Mouse (Mus musculus) hindbrain, embryonic 13.5 days (tissue): ENCODE measurements around the gene Acat2. TPM values are rescaled to one million over a fixed set of nuclear protein-coding genes. Genes with fewer than 3 reads are reported as not detected.

Experiments
- ATAC-seq: fragments of 200-750 bp; cut with Nextera tagmentation; 2 replicates; pipeline ENCODE4 v1.8.0; 2017; ENCODE audit warnings: moderate TSS enrichment; ENCODE audit not compliant: low FRiP score
- H3K27ac ChIP-seq: fragments of 300-500 bp; sonication (generic); 2 replicates; pipeline ENCODE4 v1.5.1; 2015; ENCODE audit warnings: inconsistent platforms, mild to moderate bottlenecking, moderate library complexity
- H3K27me3 ChIP-seq: fragments of 300-500 bp; sonication (generic); 2 replicates; pipeline ENCODE4 v1.6.1; 2015; ENCODE audit warnings: mild to moderate bottlenecking, inconsistent platforms
- H3K36me3 ChIP-seq: fragments of 300-500 bp; sonication (generic); 2 replicates; pipeline ENCODE4 v1.6.1; 2015; ENCODE audit warnings: mild to moderate bottlenecking, inconsistent platforms
- H3K4me1 ChIP-seq: fragments of 300-500 bp; sonication (generic); replicated peaks from 2 replicates; pipeline ENCODE4 v1.6.1; 2015; ENCODE audit warnings: inconsistent platforms
- H3K4me2 ChIP-seq: fragments of 300-500 bp; sonication (generic); 2 replicates; pipeline ENCODE4 v1.6.1; 2015; ENCODE audit warnings: inconsistent platforms, mild to moderate bottlenecking, moderate library complexity
- H3K4me3 ChIP-seq: fragments of 300-500 bp; sonication (generic); 2 replicates; pipeline ENCODE4 v1.5.1; 2015; ENCODE audit warnings: mild to moderate bottlenecking, inconsistent platforms
- H3K9ac ChIP-seq: fragments of 300-500 bp; sonication (generic); 2 replicates; pipeline ENCODE4 v1.6.1; 2015; ENCODE audit warnings: mild to moderate bottlenecking, inconsistent platforms
- H3K9me3 ChIP-seq: fragments of 300-500 bp; sonication (generic); 2 replicates; pipeline ENCODE4 v1.6.1; 2016; ENCODE audit warnings: inconsistent platforms
- WGBS: fragments of 180-500 bp; shearing (Covaris S2); methylation state at CpG from one replicate; pipeline ENCODE4 v1.1.7; 2015; 5-methylcytosine and 5-hydroxymethylcytosine counted together
- polyA plus RNA-seq: library from polyadenylated mRNA; unstranded; fragments of >200 nt; fragmentation: Nextera tagmentation; extraction: Ambion mirVana; gene quantifications from 2 replicates; pipeline ENCODE4 v1.2.1, GENCODE M21; 2015

Acat2 gene
- polyA plus RNA-seq, 1 experiment from 2014 or later: 331 TPM

GRCm38 (mm10) chr17:12897674-12898073 is 62.9 kb downstream of the Acat2 start:
- Histone ChIP-seq H3K9me3 (no peaks in the 10 kb centered on the region), H3K27ac (0 out of 2 replicates have a peak overlapping the region, but pooled peaks have one; percentile 35), H3K4me2 (no peak overlapping the region), H3K9ac (no peak overlapping the region), H3K4me3 (no peak overlapping the region), H3K36me3 (peaks cover 48% of the 10 kb centered on the region), H3K27me3 (no peaks in the 10 kb centered on the region), H3K4me1 (no peaks in the 10 kb centered on the region)
- 82% methylated on average over 5 of the region's 5 CpGs for WGBS
- no peak for ATAC-seq

Other genes starting within 250 kb of the Acat2 start
- gene Igf2r, start 191.1 kb downstream of the Acat2 start, polyA plus RNA-seq: 12.3 and 12.5 TPM in 2 replicates
- 0.17 and 0.32 TPM in 2 replicates for gene Mas1, start 92.6 kb downstream of the Acat2 start, polyA plus RNA-seq
- not detected in 2 replicates for gene Mrgprh, start 84.7 kb downstream of the Acat2 start, polyA plus RNA-seq
- gene Pnldc1, start 50.5 kb downstream of the Acat2 start, polyA plus RNA-seq: 2.0 and 2.2 TPM in 2 replicates
- 406 and 411 TPM in 2 replicates for gene Tcp1, start 45.0 kb downstream of the Acat2 start, polyA plus RNA-seq
- 140 and 142 TPM in 2 replicates for gene Mrpl18, start 44.4 kb downstream of the Acat2 start, polyA plus RNA-seq
- 0.95 and 1.5 TPM in 2 replicates for gene Acat3, start 20.1 kb downstream of the Acat2 start, polyA plus RNA-seq
- gene Wtap, start 33.4 kb upstream of the Acat2 start, polyA plus RNA-seq: 136 and 140 TPM in 2 replicates
- gene Sod2, start 46.1 kb upstream of the Acat2 start, polyA plus RNA-seq: 117 and 121 TPM in 2 replicates
- not detected in 2 replicates for gene Gpr31b, start 91.5 kb upstream of the Acat2 start, polyA plus RNA-seq
- gene Tcp10b, start 100.4 kb upstream of the Acat2 start, polyA plus RNA-seq: 0.23 TPM in 1 of 2 replicates, not detected in the other
- gene Unc93a, start 171.1 kb upstream of the Acat2 start, polyA plus RNA-seq: not detected in 2 replicates